Mouse (Mus musculus) megakaryocyte, embryonic 14.5 days (primary cell): Measurements from ENCODE around the gene Dynlt1a.
"Not testable (repeated sequence)": the region's sequence is repeated elsewhere in the genome, so short reads cannot be mapped to it uniquely, and the experiment has no call there.

Experiments
- FLI1 ChIP-seq: IDR thresholded peaks from 2 replicates; pipeline ENCODE4 v1.6.1; 2012; ENCODE audit warnings: low read length, inconsistent platforms, mixed read lengths
- GATA1 ChIP-seq: IDR thresholded peaks from 3 replicates; pipeline ENCODE4 v1.6.1; 2012; ENCODE audit warnings: mixed read lengths, low read length, inconsistent platforms, borderline replicate concordance

- not testable (repeated sequence) for TF ChIP-seq GATA1, FLI1
These were observed 11.5 kb downstream of the Dynlt1a start for GRCm38 (mm10) chr17:6305656-6306270.
